Mouse (Mus musculus) myocyte (in vitro differentiated cells): Measurements from ENCODE around the gene Arid5b.

ENCODE experiments used
- CEBPB ChIP-seq: IDR thresholded peaks from 2 replicates; pipeline ENCODE4 v1.6.1; 2011; ENCODE audit warnings: mild to moderate bottlenecking, moderate library complexity; ENCODE audit not compliant: poor library complexity, insufficient read depth, severe bottlenecking
- MAX ChIP-seq: IDR thresholded peaks from one replicate; pipeline ENCODE4 v1.6.1; 2011; ENCODE audit warnings: low read depth, mild to moderate bottlenecking, control low read depth
- MYOG ChIP-seq, 3 experiments: IDR thresholded peaks; one replicate each; pipeline ENCODE4 v1.6.1; 2011; ENCODE audit warnings: control low read depth in 2 of 3, low read depth in 2 of 3, mild to moderate bottlenecking in 2 of 3; ENCODE audit not compliant: insufficient read length in 2 of 3, control insufficient read depth in 1 of 3, insufficient read depth in 1 of 3
- POLR2A ChIP-seq: IDR thresholded peaks from one replicate; pipeline ENCODE4 v1.6.1; 2011; ENCODE audit warnings: low read depth, mild to moderate bottlenecking, control low read depth, moderate library complexity; ENCODE audit not compliant: insufficient read length
- POLR2AphosphoS2 ChIP-seq: IDR thresholded peaks from one replicate; pipeline ENCODE4 v1.6.1; 2011; ENCODE audit warnings: low read depth, control low read depth; ENCODE audit not compliant: insufficient read length
- TCF12 ChIP-seq: IDR thresholded peaks from one replicate; pipeline ENCODE4 v1.6.1; 2011; ENCODE audit warnings: mild to moderate bottlenecking, control low read depth; ENCODE audit not compliant: poor library complexity, insufficient read depth, severe bottlenecking
- TCF3 ChIP-seq: IDR thresholded peaks from one replicate; pipeline ENCODE4 v1.6.1; 2011; ENCODE audit warnings: low read depth, control low read depth; ENCODE audit not compliant: insufficient read length
- USF1 ChIP-seq: IDR thresholded peaks from one replicate; pipeline ENCODE4 v1.6.1; 2011; ENCODE audit warnings: low read depth, mild to moderate bottlenecking, control low read depth, moderate library complexity

GRCm38 (mm10) chr10:68238707-68239425 is 39.7 kb downstream of the Arid5b start:
- TF ChIP-seq MAX (no peak), USF1 (no peak), POLR2AphosphoS2 (no peak), POLR2A (no peak), TCF3 (no peak), CEBPB (no peak), TCF12 (no peak), MYOG (IDR thresholded peaks at IDR 0.05; ENCODE audit: control insufficient read depth in 1 of 3, insufficient read depth in 1 of 3, insufficient read length in 2 of 3, low read depth in 2 of 3) (no peak)
